Mouse (Mus musculus) urinary bladder, adult 2 months (tissue): ENCODE results near the gene Gm21118. TPM values are rescaled to one million over a fixed set of nuclear protein-coding genes. Genes with fewer than 3 reads are reported as not detected.
"Not testable (repeated sequence)": the region's sequence is repeated elsewhere in the genome, so short reads cannot be mapped to it uniquely, and the experiment has no call there.

ENCODE experiments used
- DNase-seq: peaks from one replicate; pipeline ENCODE4 v3.0.0; 2022; ENCODE audit warnings: low spot score
- polyA plus RNA-seq: library from polyadenylated mRNA; depleted of rRNA; stranded (reverse); fragments of >200 nt; gene quantifications from 2 replicates; pipeline ENCODE4 v1.2.3, GENCODE M21; 2012; rRNA removed

Gene Gm21118
- not detected in 2 replicates for polyA plus RNA-seq

GRCm38 (mm10) chrY:70273542-70273941 lies at the start of gene Gm21118:
TSS of gene Gm21118 (minus strand) at chrY:70273642.
- not testable (repeated sequence) for DNase-seq

DNA sequence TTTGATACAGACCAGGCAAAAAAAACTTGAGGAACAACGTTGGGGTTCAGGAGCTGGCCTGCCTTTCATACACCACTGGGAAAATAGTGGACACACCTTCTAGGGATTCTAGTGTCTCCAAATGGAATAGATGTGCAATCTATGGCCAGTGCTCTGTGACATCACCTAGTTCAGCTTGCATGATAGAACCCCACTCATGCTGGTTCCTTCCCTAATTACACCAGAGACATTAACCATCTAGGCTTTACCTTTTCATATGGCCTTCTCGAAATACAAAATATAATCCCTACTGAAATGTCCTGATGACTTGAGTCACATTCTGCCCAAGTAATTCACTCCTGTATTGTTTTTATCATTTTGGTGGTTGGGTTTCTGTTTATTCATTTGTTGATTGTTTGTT lies 29.7 kb upstream of the Gm21118 start, which contains the start of the genes Gm29423 and Gm29644:
Gene Gm29423 (minus strand): TSS at position 101 of the 400 bp plus-strand sequence.
Gene Gm29644 (minus strand): TSS at position 157 of the 400 bp plus-strand sequence.
- not testable (repeated sequence) for DNase-seq

Other genes with a start within 250 kb of the Gm21118 start
- gene Gm29423, start 29.6 kb upstream of the Gm21118 start, polyA plus RNA-seq: not detected in 2 replicates
- not detected in 2 replicates for gene Gm29644, start 29.7 kb upstream of the Gm21118 start, polyA plus RNA-seq
- not detected in 2 replicates for gene Gm20888, start 168.2 kb upstream of the Gm21118 start, polyA plus RNA-seq